Comparison of ENCODE assay signal across 9 mouse cellular contexts in the genomic region with DNA sequence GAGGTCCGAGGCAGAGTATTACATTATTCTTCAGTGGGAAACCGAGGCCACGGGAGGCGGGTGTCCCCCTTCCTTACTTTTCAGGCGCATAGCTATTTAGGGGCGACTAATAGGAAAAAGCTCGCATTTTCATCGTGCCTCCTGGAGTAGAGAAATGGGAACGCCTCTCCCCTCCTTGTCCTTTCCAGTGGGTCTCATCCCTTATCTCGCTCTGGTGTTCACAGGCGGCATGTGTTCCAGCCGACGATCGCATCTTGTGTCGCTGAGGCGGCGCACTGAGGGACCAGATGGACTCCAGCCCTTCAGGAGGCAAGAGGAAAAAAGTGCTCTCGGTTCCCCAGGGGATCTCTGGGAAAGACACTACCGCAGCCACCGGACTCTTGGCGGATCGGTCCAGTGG. TPM values are rescaled to one million over a fixed set of nuclear protein-coding genes. Genes with fewer than 3 reads are reported as not detected.
DNase-seq lines count a peak whose midpoint lies in the region; ATAC-seq and TF ChIP-seq lines count a peak whose summit lies in the region.
"Had no signal": no experiment of that assay in that cellular context is flagged by ENCODE, and none has a peak within 500 bp of the region (broad histone marks: within the 10 kb centered on the region; RNA-seq: fewer than 3 reads in every experiment).

No protein-coding gene starts in this region.

- DNase-seq in gastrocnemius, postnatal 10 days = peak; percentile 22
- no peak for DNase-seq in gastrocnemius, adult 8-10 months (ENCODE audit: low spot score in 2 of 2)
- DNase-seq in ES-E14 (ENCODE audit: low read depth, low spot score) = no peak
- DNase-seq in embryo, embryonic 10 days (ENCODE audit: low spot score) = peak; percentile 73
- DNase-seq in heart, postnatal 36 days = peak; percentile 47 to 56
- peak; percentile 73 for DNase-seq in liver, embryonic 11.5 days (ENCODE audit: low spot score)
- no peak for DNase-seq in ovary, postnatal 10 days (ENCODE audit: low spot score)

- WGBS in liver, embryonic 11.5 days = under 1% methylated on average over 22 of the region's 22 CpGs
- WGBS in small intestine, adult 2 months = under 1% methylated on average over 22 of the region's 22 CpGs

- TF ChIP-seq POLR2A in small intestine, adult 2 months (IDR thresholded peaks at IDR 0.05; ENCODE audit: low read depth, low read length) = 0 out of 2 replicates have a peak, but pooled peaks have one; percentile 17

- peak overlapping the region; percentile 66 to 75 for H3K4me3 ChIP-seq in ES-E14 (ENCODE audit: insufficient read depth in 1 of 2, low read depth in 1 of 2, low read length in 2 of 2, poor library complexity in 1 of 2, severe bottlenecking in 1 of 2)
- H3K4me3 ChIP-seq in liver, embryonic 11.5 days (ENCODE audit: low read depth, low read length) = peak overlapping the region; percentile 78
- H3K4me3 ChIP-seq in small intestine, adult 2 months (ENCODE audit: low read depth, low read length) = peak overlapping the region; percentile 96

- H3K4me2 ChIP-seq in liver, embryonic 11.5 days = peak overlapping the region; percentile 95

- no peak overlapping the region for H3K27ac ChIP-seq in ES-E14 (ENCODE audit: insufficient read depth, low read depth, low read length, poor library complexity, severe bottlenecking)
- H3K27ac ChIP-seq in liver, embryonic 11.5 days (ENCODE audit: low read depth, low read length) = peak overlapping the region; percentile 93
- H3K27ac ChIP-seq in small intestine, adult 2 months (ENCODE audit: insufficient read depth, low read depth, low read length) = peak overlapping the region; percentile 100

- H3K36me3 ChIP-seq in ES-E14 (ENCODE audit: control insufficient read depth, insufficient read depth, low read length, poor library complexity, severe bottlenecking) = no peaks in the 10 kb centered on the region
- H3K36me3 ChIP-seq in liver, embryonic 11.5 days (ENCODE audit: control insufficient read depth, insufficient read depth, low read length) = no peaks in the 10 kb centered on the region
- peaks cover 12% of the 10 kb centered on the region; the same call in 1 of the 2 replicates for H3K36me3 ChIP-seq in small intestine, adult 2 months (ENCODE audit: control insufficient read depth, insufficient read depth, low read length)

- in situ Hi-C loops in ES-E14 (cut with MboI; ENCODE audit: low sequenced_read_pairs in 2 of 2, unreplicated experiment in 2 of 2) = loop anchor here in 1 of 2 experiments (5.0 kb wide), 1 partner anchor 34 kb away; no protein-coding TSS in a partner anchor

- peak overlapping the region; percentile 39 for H3K9ac ChIP-seq in ES-E14 (ENCODE audit: insufficient read depth, low read depth, low read length, poor library complexity, severe bottlenecking)
- peak overlapping the region; percentile 87 for H3K9ac ChIP-seq in liver, embryonic 11.5 days (ENCODE audit: low read depth, low read length)

- no peak for ATAC-seq in liver, embryonic 11.5 days (replicated peaks; ENCODE audit: low FRiP score)

- TF ChIP-seq CTCF in small intestine, adult 2 months (IDR thresholded peaks at IDR 0.05; ENCODE audit: extremely low read depth, insufficient read length, insufficient replicate concordance, low read depth, low read length) = no peak

- peaks cover 15 to 34% of the 10 kb centered on the region in 2 experiments for H3K4me1 ChIP-seq in ES-E14 (ENCODE audit: control insufficient read depth in 2 of 2, insufficient read depth in 2 of 2, low read length in 2 of 2, poor library complexity in 1 of 2)
- H3K4me1 ChIP-seq in liver, embryonic 11.5 days (replicated peaks; ENCODE audit: control insufficient read depth, insufficient read depth, low read length) = peaks cover 61% of the 10 kb centered on the region
- H3K4me1 ChIP-seq in small intestine, adult 2 months (ENCODE audit: control insufficient read depth, insufficient read depth, insufficient read length, low read length) = peaks cover 21% of the 10 kb centered on the region

- H3K27me3 ChIP-seq in liver, embryonic 11.5 days (replicated peaks; ENCODE audit: control insufficient read depth, insufficient read depth, low read length) = no peaks in the 10 kb centered on the region
- H3K27me3 ChIP-seq in small intestine, adult 2 months (ENCODE audit: control insufficient read depth, insufficient read depth, low read length) = no peaks in the 10 kb centered on the region
- H3K27me3 ChIP-seq: Patski had no signal

- intact Hi-C loops in heart, postnatal 36 days (cut with DNase I) = loop anchor here (1.0 to 2.0 kb wide), 3 partner anchors 29 to 94 kb away; partner anchors contain the start of gene Bcl2l1

- no peaks in the 10 kb centered on the region for H3K9me3 ChIP-seq in ES-E14 (ENCODE audit: control insufficient read depth, insufficient read depth, low read depth, low read length)
- no peaks in the 10 kb centered on the region for H3K9me3 ChIP-seq in liver, embryonic 11.5 days (ENCODE audit: control insufficient read depth, low read length)

TF ChIP-seq in ES-E14, 5 proteins besides CTCF, POLR2A, EP300 and RAD21:
- TF ChIP-seq ZNF384 (IDR thresholded peaks at IDR 0.05; ENCODE audit: low read depth, low read length) = no peak
- TF ChIP-seq CHD2 (IDR thresholded peaks at IDR 0.05; ENCODE audit: low read depth, low read length) = no peak
- no peak for TF ChIP-seq HCFC1 (IDR thresholded peaks at IDR 0.05; ENCODE audit: borderline replicate concordance, insufficient read depth, low read length)
- TF ChIP-seq ZC3H11A (IDR thresholded peaks at IDR 0.05; ENCODE audit: borderline replicate concordance, low read depth, low read length) = no peak
- TF ChIP-seq MAFK (IDR thresholded peaks at IDR 0.05; ENCODE audit: insufficient read depth, low read depth, low read length) = no peak

RNA-seq across cellular contexts. Expression of gene Id1, which starts 0.7 kb away (rescaled TPM):
- total RNA-seq in gastrocnemius, postnatal 10 days (2021) = 10 to 100 TPM; 17.6 to 21.1 TPM
- total RNA-seq in gastrocnemius, adult 8-10 months (2022) = 10 to 100 TPM in 1 of 4 experiments, 1 to 10 TPM in 3; 6.7 to 16.6 (median 8.4) TPM
- total RNA-seq in ES-E14 (2012; rRNA removed) = 74.5 and 122 TPM in 2 replicates
- 10 to 100 TPM; 50.9 to 53.7 TPM for total RNA-seq in heart, postnatal 36 days (2021)
- 52.7 and 56.3 TPM in 2 replicates for polyA plus RNA-seq in liver, embryonic 11.5 days (2014; fragmentation: Nextera tagmentation; extraction: Ambion mirVana)
- 585 and 916 TPM in 2 replicates for polyA plus RNA-seq in small intestine, adult 2 months (2012; rRNA removed)

RNA-seq across cellular contexts. Expression of gene Cox4i2, which starts 17.2 kb away (rescaled TPM):
- total RNA-seq in gastrocnemius, postnatal 10 days (2021) = 1 to 10 TPM; 5.6 to 6.9 TPM
- 1 to 10 TPM; 1.4 to 3.1 (median 2.0) TPM for total RNA-seq in gastrocnemius, adult 8-10 months (2022)
- 1.7 and 2.3 TPM in 2 replicates for total RNA-seq in ES-E14 (2012; rRNA removed)
- 10 to 100 TPM; 13.1 to 16.0 TPM for total RNA-seq in heart, postnatal 36 days (2021)
- polyA plus RNA-seq in liver, embryonic 11.5 days (2014; fragmentation: Nextera tagmentation; extraction: Ambion mirVana) = 6.7 and 8.5 TPM in 2 replicates
- polyA plus RNA-seq in small intestine, adult 2 months (2012; rRNA removed) = 0.50 and 1.7 TPM in 2 replicates

RNA-seq across cellular contexts. Expression of gene Mcts2, which starts 49.9 kb away (rescaled TPM):
- 10 to 100 TPM; 12.5 to 19.3 TPM for total RNA-seq in gastrocnemius, postnatal 10 days (2021)
- total RNA-seq in gastrocnemius, adult 8-10 months (2022) = 10 to 100 TPM; 10.2 to 12.8 (median 11.9) TPM
- 39.3 and 87.4 TPM in 2 replicates for total RNA-seq in ES-E14 (2012; rRNA removed)
- 10 to 100 TPM; 16.2 to 16.5 TPM for total RNA-seq in heart, postnatal 36 days (2021)
- 31.5 and 37.1 TPM in 2 replicates for polyA plus RNA-seq in liver, embryonic 11.5 days (2014; fragmentation: Nextera tagmentation; extraction: Ambion mirVana)
- 1.3 and 1.7 TPM in 2 replicates for polyA plus RNA-seq in small intestine, adult 2 months (2012; rRNA removed)

Comparison
In these comparisons a context has a peak if more than half of its experiments do, and no peak if none do; other contexts are left out.
1. DNase-seq: peak in gastrocnemius, postnatal 10 days (single experiment), embryo, embryonic 10 days (single experiment), heart, postnatal 36 days (2 of 2) and liver, embryonic 11.5 days (single experiment); none in gastrocnemius, adult 8-10 months (0 of 2), ES-E14 (single experiment) and ovary, postnatal 10 days (single experiment).
2. Peak in every context shown above with its lines, with median percentiles within 50 percentile points of each other: H3K4me3 ChIP-seq.